Comparison of ENCODE assay signal across 8 mouse cellular contexts in genomic region chrX:137038000-137038483, GRCm38 (mm10). TPM values are rescaled to one million over a fixed set of nuclear protein-coding genes. Genes with fewer than 3 reads are reported as not detected.
DNase-seq lines count a peak whose midpoint lies in the region; ATAC-seq and TF ChIP-seq lines count a peak whose summit lies in the region.

TSS of gene Slc25a53 (minus strand) at chrX:137038302.

- peak; percentile 92 for ATAC-seq in embryonic facial prominence, embryonic 13.5 days (ENCODE audit: insufficient number of reproducible peaks, insufficient read depth, low FRiP score, low TSS enrichment, low read depth)
- peak; percentile 90 for ATAC-seq in limb, embryonic 12.5 days (ENCODE audit: insufficient number of reproducible peaks, insufficient read depth, low FRiP score, low TSS enrichment, low read depth)
- peak; percentile 95 for ATAC-seq in midbrain, embryonic 14.5 days (ENCODE audit: low FRiP score, low TSS enrichment)

- H3K4me2 ChIP-seq in embryonic facial prominence, embryonic 13.5 days: peak within 1 kb of the TSS; percentile 61
- peak within 1 kb of the TSS; percentile 61 for H3K4me2 ChIP-seq in limb, embryonic 12.5 days
- peak within 1 kb of the TSS; percentile 63 for H3K4me2 ChIP-seq in midbrain, embryonic 14.5 days (ENCODE audit: low read length)

- peak; percentile 89 for DNase-seq in 416B (ENCODE audit: low read depth)
- DNase-seq in adrenal gland, postnatal 4 days (ENCODE audit: low spot score in 2 of 2): peak; percentile 55 to 65
- peak; percentile 89 to 90 for DNase-seq in heart, adult 2 months
- peak; percentile 88 for DNase-seq in kidney, adult 2 months
- DNase-seq in midbrain, embryonic 14.5 days: peak; percentile 90
- peak; percentile 68 for DNase-seq in spleen, adult 12 weeks (ENCODE audit: low spot score)

- no peaks in the 10 kb centered on the region for H3K36me3 ChIP-seq in embryonic facial prominence, embryonic 13.5 days
- no peaks in the 10 kb centered on the region for H3K36me3 ChIP-seq in heart, adult 2 months (ENCODE audit: control insufficient read depth, insufficient read depth, low read length)
- H3K36me3 ChIP-seq in kidney, adult 2 months (ENCODE audit: control insufficient read depth, insufficient read depth, low read length): no peaks in the 10 kb centered on the region
- no peaks in the 10 kb centered on the region for H3K36me3 ChIP-seq in limb, embryonic 12.5 days
- no peaks in the 10 kb centered on the region for H3K36me3 ChIP-seq in midbrain, embryonic 14.5 days (ENCODE audit: control insufficient read depth, insufficient read depth, low read length)

- H3K4me1 ChIP-seq in embryonic facial prominence, embryonic 13.5 days: no peaks in the 10 kb centered on the region
- no peaks in the 10 kb centered on the region for H3K4me1 ChIP-seq in heart, adult 2 months (ENCODE audit: control insufficient read depth, insufficient read depth, low read length)
- H3K4me1 ChIP-seq in kidney, adult 2 months (ENCODE audit: control insufficient read depth, insufficient read depth, low read length): no peaks in the 10 kb centered on the region
- H3K4me1 ChIP-seq in limb, embryonic 12.5 days (replicated peaks): no peaks in the 10 kb centered on the region; the same call in 1 of the 2 replicates
- no peaks in the 10 kb centered on the region for H3K4me1 ChIP-seq in midbrain, embryonic 14.5 days (ENCODE audit: control insufficient read depth, insufficient read depth, low read length)

- H3K4me3 ChIP-seq in embryonic facial prominence, embryonic 13.5 days: peak within 1 kb of the TSS; percentile 52
- peak within 1 kb of the TSS; percentile 57 for H3K4me3 ChIP-seq in heart, adult 2 months
- peak within 1 kb of the TSS; percentile 99 for H3K4me3 ChIP-seq in kidney, adult 2 months (ENCODE audit: insufficient read depth, low read depth, low read length)
- H3K4me3 ChIP-seq in limb, embryonic 12.5 days (replicated peaks): peak within 1 kb of the TSS; percentile 50
- H3K4me3 ChIP-seq in midbrain, embryonic 14.5 days (replicated peaks; ENCODE audit: low read depth, low read length): peak within 1 kb of the TSS; percentile 48

- H3K27ac ChIP-seq in embryonic facial prominence, embryonic 13.5 days: peak within 1 kb of the TSS; percentile 86
- H3K27ac ChIP-seq in heart, adult 2 months: peak within 1 kb of the TSS; percentile 86
- peak within 1 kb of the TSS; percentile 88 for H3K27ac ChIP-seq in kidney, adult 2 months (ENCODE audit: insufficient read depth, low read depth, low read length)
- peak within 1 kb of the TSS; percentile 69 for H3K27ac ChIP-seq in limb, embryonic 12.5 days
- peak within 1 kb of the TSS; percentile 89 for H3K27ac ChIP-seq in midbrain, embryonic 14.5 days (replicated peaks; ENCODE audit: low read depth, low read length)

- peak within 1 kb of the TSS; percentile 73 for H3K9ac ChIP-seq in embryonic facial prominence, embryonic 13.5 days
- H3K9ac ChIP-seq in heart, adult 2 months (ENCODE audit: low read depth, low read length): peak within 1 kb of the TSS; percentile 65
- peak within 1 kb of the TSS; percentile 45 for H3K9ac ChIP-seq in limb, embryonic 12.5 days (replicated peaks)
- peak within 1 kb of the TSS; percentile 55; the same call in 1 of the 2 replicates for H3K9ac ChIP-seq in midbrain, embryonic 14.5 days (replicated peaks; ENCODE audit: low read length)

- H3K79me2 ChIP-seq in heart, adult 2 months (replicated peaks; ENCODE audit: control insufficient read depth, insufficient read depth, low read length): no peaks in the 10 kb centered on the region

- intact Hi-C loops in heart, adult 2 months (cut with DNase I): loop anchor here (5.0 kb wide), 1 partner anchor 296 kb away; the partner anchor contains the start of gene Morf4l2

- H3K27me3 ChIP-seq in embryonic facial prominence, embryonic 13.5 days: no peaks in the 10 kb centered on the region; the same call in 1 of the 2 replicates
- no peaks in the 10 kb centered on the region for H3K27me3 ChIP-seq in heart, adult 2 months (ENCODE audit: control insufficient read depth, insufficient read depth, low read length)
- no peaks in the 10 kb centered on the region for H3K27me3 ChIP-seq in kidney, adult 2 months (replicated peaks; ENCODE audit: control insufficient read depth, insufficient read depth, low read length)
- no peaks in the 10 kb centered on the region; the same call in 1 of the 2 replicates for H3K27me3 ChIP-seq in limb, embryonic 12.5 days
- no peaks in the 10 kb centered on the region for H3K27me3 ChIP-seq in midbrain, embryonic 14.5 days (ENCODE audit: control insufficient read depth, insufficient read depth, low read length)

- TF ChIP-seq EP300 in heart, adult 2 months (IDR thresholded peaks at IDR 0.05; ENCODE audit: insufficient read depth, low read depth, low read length): no peak

- peak; percentile 10; the same call in 1 of the 2 replicates for TF ChIP-seq POLR2A in heart, adult 2 months (IDR thresholded peaks at IDR 0.05; ENCODE audit: insufficient read depth, low read depth, low read length)
- no peak for TF ChIP-seq POLR2A in kidney, adult 2 months (IDR thresholded peaks at IDR 0.05; ENCODE audit: low read depth, low read length)

- H3K9me3 ChIP-seq in embryonic facial prominence, embryonic 13.5 days: no peaks in the 10 kb centered on the region
- no peaks in the 10 kb centered on the region for H3K9me3 ChIP-seq in limb, embryonic 12.5 days
- H3K9me3 ChIP-seq in midbrain, embryonic 14.5 days (ENCODE audit: control insufficient read depth, low read length): no peaks in the 10 kb centered on the region

- WGBS in embryonic facial prominence, embryonic 13.5 days: 24% methylated on average over 31 of the region's 31 CpGs
- WGBS in heart, adult 2 months: 29% methylated on average over 31 of the region's 31 CpGs
- WGBS in kidney, adult 2 months: 2% methylated on average over 31 of the region's 31 CpGs
- WGBS in limb, embryonic 12.5 days: 20% methylated on average over 31 of the region's 31 CpGs
- WGBS in midbrain, embryonic 14.5 days: 30% methylated on average over 31 of the region's 31 CpGs

- TF ChIP-seq CTCF in heart, adult 2 months (IDR thresholded peaks at IDR 0.05): no peak
- no peak for TF ChIP-seq CTCF in kidney, adult 2 months (conservative IDR thresholded peaks at IDR 0.05; ENCODE audit: insufficient read depth, insufficient read length, low read depth, low read length)

RNA-seq across cellular contexts. Expression of gene Slc25a53, which starts in this region (rescaled TPM):
- total RNA-seq in adrenal gland, postnatal 4 days (2021): 10 to 100 TPM; 11.6 to 23.3 TPM
- polyA plus RNA-seq in embryonic facial prominence, embryonic 13.5 days (2015; fragmentation: Nextera tagmentation; extraction: Ambion mirVana): 14.1 and 14.4 TPM in 2 replicates
- 1 to 10 TPM; 3.1 to 3.2 TPM for total RNA-seq in heart, adult 2 months (2021)
- 2.0 and 2.2 TPM in 2 replicates for polyA plus RNA-seq in heart, adult 2 months (2012; rRNA removed)
- 2.2 and 2.4 TPM in 2 replicates for polyA plus RNA-seq in kidney, adult 2 months (2012; rRNA removed)
- polyA plus RNA-seq in limb, embryonic 12.5 days (2016; fragmentation: Nextera tagmentation; extraction: Ambion mirVana): 11.2 and 15.4 TPM in 2 replicates
- polyA plus RNA-seq in midbrain, embryonic 14.5 days (2014; fragmentation: Nextera tagmentation; extraction: Ambion mirVana): 16.2 and 16.5 TPM in 2 replicates

Comparison
In these comparisons a context has a peak if more than half of its experiments do, and no peak if none do; other contexts are left out.
1. Peak in every context shown above with its lines: DNase-seq, ATAC-seq, H3K4me3 ChIP-seq and H3K27ac ChIP-seq.
2. H3K4me3 ChIP-seq: peak in every context shown above with its lines; median percentile 99 in kidney, adult 2 months; 57 in heart, adult 2 months; 52 in embryonic facial prominence, embryonic 13.5 days; 50 in limb, embryonic 12.5 days; 48 in midbrain, embryonic 14.5 days.